Mouse (Mus musculus) neural tube, embryonic 11.5 days (tissue): ENCODE results near the gene Olfr1217. TPM values are rescaled to one million over a fixed set of nuclear protein-coding genes. Genes with fewer than 3 reads are reported as not detected.
"Not testable (repeated sequence)": the region's sequence is repeated elsewhere in the genome, so short reads cannot be mapped to it uniquely, and the experiment has no call there.

ENCODE experiments used
- ATAC-seq: fragments of 200-750 bp; cut with Nextera tagmentation; 2 replicates; pipeline ENCODE4 v1.8.0; 2017; ENCODE audit warnings: moderate number of reproducible peaks, mild to moderate bottlenecking, moderate TSS enrichment, moderate library complexity; ENCODE audit not compliant: insufficient read depth, low FRiP score, low TSS enrichment
- DNase-seq: peaks from one replicate; pipeline ENCODE4 v3.0.0-alpha.2; 2015; ENCODE audit warnings: low spot score
- H3K27ac ChIP-seq: fragments of 300-500 bp; sonication (generic); 2 replicates; pipeline ENCODE4 v1.5.1; 2014; ENCODE audit warnings: low read depth, mild to moderate bottlenecking, low read length
- H3K27me3 ChIP-seq: fragments of 300-500 bp; sonication (generic); 2 replicates; pipeline ENCODE4 v1.6.1; 2014; ENCODE audit warnings: mild to moderate bottlenecking, low read length, mixed read lengths; ENCODE audit not compliant: control insufficient read depth, insufficient read depth
- H3K36me3 ChIP-seq: fragments of 300-500 bp; sonication (generic); 2 replicates; pipeline ENCODE4 v1.6.1; 2014; ENCODE audit warnings: mild to moderate bottlenecking, low read length, moderate library complexity, mixed read lengths; ENCODE audit not compliant: control insufficient read depth, insufficient read depth
- H3K4me1 ChIP-seq: fragments of 300-500 bp; sonication (generic); 2 replicates; pipeline ENCODE4 v1.6.1; 2014; ENCODE audit warnings: low read length, mixed read lengths; ENCODE audit not compliant: control insufficient read depth, insufficient read depth
- H3K4me2 ChIP-seq: fragments of 300-500 bp; sonication (generic); 2 replicates; pipeline ENCODE4 v1.6.1; 2014; ENCODE audit warnings: low read depth, mild to moderate bottlenecking, moderate library complexity
- H3K4me3 ChIP-seq: fragments of 300-500 bp; sonication (generic); 2 replicates; pipeline ENCODE4 v1.5.1; 2014; ENCODE audit warnings: low read depth, low read length
- H3K9ac ChIP-seq: fragments of 300-500 bp; sonication (generic); 2 replicates; pipeline ENCODE4 v1.6.1; 2014; ENCODE audit warnings: mild to moderate bottlenecking, low read length
- H3K9me3 ChIP-seq: fragments of 300-500 bp; sonication (generic); 2 replicates; pipeline ENCODE4 v1.6.1; 2016; ENCODE audit warnings: low read length; ENCODE audit not compliant: control insufficient read depth
- WGBS: fragments of 180-500 bp; shearing (Covaris S2); extraction: QIAGEN DNeasy Blood & Tissue Kit; methylation state at CpG from one replicate; pipeline ENCODE4 v1.1.7; 2014; 5-methylcytosine and 5-hydroxymethylcytosine counted together
- polyA plus RNA-seq: library from polyadenylated mRNA; unstranded; fragments of >200 nt; fragmentation: Nextera tagmentation; extraction: Ambion mirVana; gene quantifications from 2 replicates; pipeline ENCODE4 v1.2.1, GENCODE M21; 2014

Olfr1217 gene
- polyA plus RNA-seq = not detected in 2 replicates

DNA sequence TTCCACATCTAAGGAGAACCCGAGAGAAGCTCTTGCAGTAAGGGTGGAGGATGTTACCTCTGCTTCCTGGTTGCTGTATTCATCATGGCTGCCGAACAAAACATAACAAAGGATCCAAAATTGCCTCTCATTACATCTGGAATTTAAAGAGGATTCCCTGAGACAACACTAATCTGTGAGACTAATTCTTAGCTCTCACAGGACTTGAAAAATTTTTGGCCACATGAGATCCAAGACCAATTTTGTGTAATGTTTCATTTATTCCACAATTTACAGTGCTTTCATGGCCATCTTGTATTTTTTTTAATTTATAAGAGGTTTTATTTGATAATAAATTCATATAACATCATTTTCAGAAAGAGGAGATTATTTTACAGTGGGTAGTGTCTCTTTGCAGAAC, at the start of gene Olfr1217:
Olfr1217 (minus strand) TSS at position 101 of the 400 bp plus-strand sequence.
- Histone ChIP-seq H3K4me2 (no peak within 1 kb of the TSS), H3K27me3 (no peaks in the 10 kb centered on the region), H3K4me3 (no peak within 1 kb of the TSS), H3K9ac (no peak within 1 kb of the TSS), H3K27ac (no peak within 1 kb of the TSS), H3K9me3 (no peaks in the 10 kb centered on the region), H3K4me1 (no peaks in the 10 kb centered on the region), H3K36me3 (no peaks in the 10 kb centered on the region)
- DNase-seq (no peak), ATAC-seq (no peak)
- 78% methylated on average over 2 of the region's 2 CpGs for WGBS

DNA sequence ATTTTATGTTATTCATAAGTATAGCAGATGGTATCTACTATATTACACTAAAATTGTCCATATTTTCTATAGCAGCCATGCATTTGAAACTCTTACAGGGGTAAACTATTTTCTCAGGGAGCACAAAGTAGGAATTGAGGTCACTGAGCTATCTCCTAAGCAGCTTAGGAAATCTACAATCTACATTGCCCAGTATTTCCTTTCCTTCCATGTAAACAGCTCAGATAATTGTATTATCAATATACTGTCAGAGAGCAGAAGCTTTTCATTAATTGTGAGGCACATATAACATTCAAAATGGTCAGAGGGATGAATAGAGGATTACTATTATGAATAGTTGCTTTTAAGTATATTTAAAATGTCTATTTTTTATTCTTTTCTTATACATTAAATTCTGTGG, 49.6 kb upstream of the Olfr1217 start:
- ATAC-seq = no peak
- H3K4me3 ChIP-seq = no peak overlapping the region

DNA sequence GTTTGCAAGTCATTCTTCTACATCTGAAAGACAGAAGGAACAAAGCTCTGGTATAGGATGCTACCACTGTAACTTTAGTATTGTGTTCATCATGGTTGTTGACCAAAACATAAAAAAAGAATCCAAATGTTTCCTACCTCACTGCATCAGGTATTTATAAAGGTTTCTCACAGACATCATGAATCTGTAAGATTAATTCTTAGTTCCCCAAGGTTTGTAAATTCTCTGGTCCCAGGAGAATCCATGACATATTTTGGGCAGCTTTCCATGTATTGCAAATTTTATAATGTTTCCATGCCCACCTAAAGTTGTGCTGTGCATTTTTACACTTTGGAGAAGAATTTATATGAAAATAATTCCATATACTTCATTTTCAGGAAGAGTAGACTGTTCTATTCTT, 29.2 kb upstream of the Olfr1217 start, which contains the start of gene Olfr1218:
Olfr1218 (minus strand) TSS at position 101 of the 400 bp plus-strand sequence.
- no peak for DNase-seq
- Histone ChIP-seq H3K27ac (no peak within 1 kb of the TSS), H3K9me3 (no peaks in the 10 kb centered on the region), H3K4me3 (no peak within 1 kb of the TSS), H3K27me3 (no peaks in the 10 kb centered on the region), H3K9ac (no peak within 1 kb of the TSS), H3K4me1 (no peaks in the 10 kb centered on the region), H3K36me3 (no peaks in the 10 kb centered on the region), H3K4me2 (no peak within 1 kb of the TSS)
- no peak for ATAC-seq

More for the DNA sequence above, 49.6 kb upstream of the Olfr1217 start:
- Histone ChIP-seq H3K4me1 (no peaks in the 10 kb centered on the region), H3K9ac (no peak overlapping the region), H3K36me3 (no peaks in the 10 kb centered on the region), H3K4me2 (no peak overlapping the region), H3K9me3 (no peaks in the 10 kb centered on the region), H3K27me3 (no peaks in the 10 kb centered on the region), H3K27ac (no peak overlapping the region)
- no peak for DNase-seq

DNA sequence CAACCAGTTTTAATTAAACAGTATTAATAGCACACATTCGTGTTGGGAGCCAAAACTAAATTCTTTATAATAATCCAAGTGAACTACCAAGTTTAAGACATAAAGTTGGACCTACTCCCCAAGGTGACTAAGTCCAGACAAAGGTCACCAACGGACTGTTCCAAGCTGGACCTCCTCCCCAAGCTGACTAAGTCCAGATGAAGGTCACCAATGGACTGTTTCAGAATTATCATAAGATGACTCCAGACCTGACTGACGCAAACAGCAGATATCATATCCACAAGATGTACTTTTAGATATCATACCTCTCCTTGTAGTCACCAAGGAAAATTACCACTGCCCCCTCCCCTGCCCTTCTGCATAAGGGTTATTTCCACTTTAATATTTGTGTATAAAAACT, 10.4 kb downstream of the Olfr1217 start:
- not testable (repeated sequence) for H3K36me3 ChIP-seq, H3K27me3 ChIP-seq, H3K9ac ChIP-seq, H3K9me3 ChIP-seq, H3K4me2 ChIP-seq, H3K27ac ChIP-seq, H3K4me1 ChIP-seq, DNase-seq, ATAC-seq, H3K4me3 ChIP-seq
- WGBS = 74% methylated on average over 3 of the region's 3 CpGs

DNA sequence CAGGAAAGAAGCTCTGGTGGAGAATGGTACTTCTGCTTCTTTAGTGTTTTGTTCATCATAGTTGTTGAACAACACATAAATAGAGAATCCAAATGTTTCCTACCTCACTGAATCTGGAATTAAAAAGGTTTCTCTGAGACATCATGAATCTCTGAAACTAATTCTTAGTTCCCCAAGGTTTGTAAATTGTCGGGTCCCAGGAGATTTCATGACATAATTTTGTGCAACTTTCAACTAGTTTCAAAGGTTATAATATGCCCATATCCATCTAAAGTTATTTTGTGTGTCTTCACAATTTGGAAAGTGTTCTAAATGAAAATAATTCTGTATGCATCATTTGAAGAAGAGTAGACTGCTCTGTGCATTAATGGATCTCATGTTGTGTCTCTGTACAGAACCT, 13.6 kb downstream of the Olfr1217 start, which contains the start of gene Olfr1216:
Olfr1216 (minus strand) TSS at position 101 of the 400 bp plus-strand sequence.
- ATAC-seq (no peak), DNase-seq (no peak)
- no peak within 1 kb of the TSS for H3K4me3 ChIP-seq
- H3K4me2 ChIP-seq = no peak within 1 kb of the TSS
- no peaks in the 10 kb centered on the region for H3K36me3 ChIP-seq
- no peaks in the 10 kb centered on the region for H3K27me3 ChIP-seq
- no peak within 1 kb of the TSS for H3K9ac ChIP-seq
- no peaks in the 10 kb centered on the region for H3K4me1 ChIP-seq
- no peak within 1 kb of the TSS for H3K27ac ChIP-seq
- no peaks in the 10 kb centered on the region for H3K9me3 ChIP-seq
- 93% methylated on average over 1 of the region's 1 CpGs for WGBS

DNA sequence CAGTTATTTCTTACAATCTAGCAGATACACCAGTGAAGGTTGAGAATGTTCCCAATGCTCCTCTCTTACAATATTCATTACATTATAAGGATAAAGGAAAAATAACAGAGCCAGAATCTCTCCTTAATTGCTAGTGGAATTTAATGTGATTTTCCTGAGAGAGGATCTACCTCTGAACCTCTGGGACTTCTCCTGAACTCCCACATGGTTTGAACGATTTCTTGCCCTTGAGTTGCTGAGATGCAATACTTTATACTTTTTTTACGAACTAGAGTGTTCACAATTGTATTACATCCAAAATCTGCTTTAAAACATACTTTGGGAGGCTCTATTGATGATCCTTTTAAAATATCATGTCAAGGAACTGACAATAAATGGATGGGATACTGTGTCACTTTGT, 25.0 kb downstream of the Olfr1217 start, which contains the start of gene Olfr1215:
Olfr1215 (minus strand) TSS at position 101 of the 400 bp plus-strand sequence.
- 76% methylated on average over 2 of the region's 2 CpGs for WGBS

DNA sequence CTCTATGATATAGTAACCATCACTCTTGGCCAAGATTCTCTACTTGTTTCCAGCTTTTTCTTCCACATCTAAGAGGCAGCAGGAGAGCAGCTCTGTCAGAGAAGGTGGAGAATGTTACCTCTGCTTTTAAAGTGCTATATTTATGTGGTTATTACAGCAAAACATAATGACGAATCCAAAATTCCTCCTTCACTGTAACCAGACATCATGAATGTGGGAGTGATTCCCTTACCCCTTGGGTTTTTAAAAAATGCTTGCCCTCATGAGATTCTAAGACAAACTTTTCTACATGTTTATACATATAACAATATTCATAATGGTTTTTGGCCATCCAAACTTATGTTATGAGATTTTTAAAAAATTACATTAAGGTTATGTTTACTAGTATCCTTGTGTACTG, 39.3 kb downstream of the Olfr1217 start, which contains the start of gene Olfr1214:
Olfr1214 (minus strand) TSS at position 101 of the 400 bp plus-strand sequence.
- no peak within 1 kb of the TSS for H3K9ac ChIP-seq
- no peaks in the 10 kb centered on the region for H3K4me1 ChIP-seq
- no peak within 1 kb of the TSS for H3K4me2 ChIP-seq
- H3K4me3 ChIP-seq = no peak within 1 kb of the TSS
- H3K27ac ChIP-seq = no peak within 1 kb of the TSS
- DNase-seq (no peak), ATAC-seq (no peak)
- no peaks in the 10 kb centered on the region for H3K9me3 ChIP-seq
- WGBS = 86% methylated on average over 1 of the region's 1 CpGs
- no peaks in the 10 kb centered on the region for H3K36me3 ChIP-seq
- H3K27me3 ChIP-seq = no peaks in the 10 kb centered on the region

More for the DNA sequence above, 25.0 kb downstream of the Olfr1217 start, which contains the start of gene Olfr1215:
- Histone ChIP-seq H3K4me1 (no peaks in the 10 kb centered on the region), H3K27ac (no peak within 1 kb of the TSS), H3K4me2 (no peak within 1 kb of the TSS), H3K9ac (no peak within 1 kb of the TSS), H3K4me3 (no peak within 1 kb of the TSS), H3K27me3 (no peaks in the 10 kb centered on the region), H3K36me3 (no peaks in the 10 kb centered on the region), H3K9me3 (no peaks in the 10 kb centered on the region)
- ATAC-seq (no peak), DNase-seq (no peak)

DNA sequence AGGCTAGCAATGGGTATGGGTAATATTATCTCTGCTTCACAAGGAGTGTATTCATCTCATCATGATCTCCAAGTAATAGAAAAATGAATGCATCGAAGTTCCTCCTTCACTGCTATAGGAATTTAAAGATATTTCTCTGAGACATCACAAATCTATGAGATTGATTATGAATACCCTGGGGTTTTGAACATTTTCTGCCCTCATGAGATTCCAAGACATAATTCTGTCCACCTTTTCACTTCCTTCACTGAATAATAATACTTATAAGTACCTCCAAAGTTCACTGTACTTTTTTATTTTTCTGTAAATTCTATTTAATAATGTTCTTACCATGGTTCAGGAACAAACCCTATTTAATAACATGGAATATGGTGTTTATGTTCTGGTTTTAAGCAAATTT, 51.7 kb downstream of the Olfr1217 start, which contains the start of gene Gm13762:
Gm13762 (minus strand) TSS at position 101 of the 400 bp plus-strand sequence.
- Histone ChIP-seq H3K9me3 (no peaks in the 10 kb centered on the region), H3K4me1 (no peaks in the 10 kb centered on the region), H3K9ac (no peak within 1 kb of the TSS), H3K27ac (no peak within 1 kb of the TSS), H3K36me3 (no peaks in the 10 kb centered on the region), H3K27me3 (no peaks in the 10 kb centered on the region), H3K4me3 (no peak within 1 kb of the TSS), H3K4me2 (no peak within 1 kb of the TSS)
- 79% methylated on average over 1 of the region's 1 CpGs for WGBS
- DNase-seq (no peak), ATAC-seq (no peak)
